Mouse (Mus musculus) CH12.LX (cell line): Measurements from ENCODE around the gene 2310039H08Rik. TPM values are rescaled to one million over a fixed set of nuclear protein-coding genes. Genes with fewer than 3 reads are reported as not detected.

Experiments used
- DNase-seq: peaks from one replicate; pipeline ENCODE4 v3.0.0-alpha.2; 2013; ENCODE audit errors: extremely low read depth
- H3K27ac ChIP-seq: 2 replicates; pipeline ENCODE4 v1.5.1; 2012; ENCODE audit warnings: low read depth, mild to moderate bottlenecking, control low read depth, moderate library complexity; ENCODE audit not compliant: insufficient read depth
- H3K27me3 ChIP-seq: replicated peaks from 2 replicates; pipeline ENCODE3; 2012; ENCODE audit warnings: inconsistent platforms
- H3K36me3 ChIP-seq, 2 experiments: replicated peaks in 1 of 2; 2 replicates each; pipeline versions ENCODE3 to v1.6.1; 2012; ENCODE audit warnings: inconsistent platforms in 1 of 2, low read length in 1 of 2, mild to moderate bottlenecking in 1 of 2, mixed read lengths in 1 of 2, moderate library complexity in 1 of 2; ENCODE audit not compliant: control insufficient read depth in 1 of 2, insufficient read depth in 1 of 2
- H3K4me1 ChIP-seq, 2 experiments: 2 replicates each; pipeline ENCODE4 v1.6.1; 2012; ENCODE audit warnings: inconsistent platforms in 1 of 2, moderate library complexity in 1 of 2; ENCODE audit not compliant: insufficient read depth in 2 of 2, control insufficient read depth in 1 of 2
- H3K4me2 ChIP-seq: 2 replicates; pipeline ENCODE4 v1.6.1; 2012; ENCODE audit warnings: low read depth, mild to moderate bottlenecking, control low read depth; ENCODE audit not compliant: poor library complexity, insufficient read depth, severe bottlenecking
- H3K4me3 ChIP-seq, 3 experiments: fragments of 150-350 bp in 1 of 3; sonication (generic) in 1 of 3; replicated peaks in 1 of 3; 2 replicates each; pipeline versions ENCODE3 to v1.5.1; 2011 to 2012; ENCODE audit warnings: low read depth in 2 of 3, low read length in 2 of 3, mild to moderate bottlenecking in 2 of 3, moderate library complexity in 2 of 3, control low read depth in 1 of 3, improper control_type of control experiment in 1 of 3, inconsistent platforms in 1 of 3, mixed read lengths in 1 of 3; ENCODE audit not compliant: poor library complexity in 1 of 3
- H3K79me2 ChIP-seq: replicated peaks from 2 replicates; pipeline ENCODE4 v1.6.1; 2012; ENCODE audit warnings: mild to moderate bottlenecking, moderate library complexity; ENCODE audit not compliant: control insufficient read depth, poor library complexity, insufficient read depth, severe bottlenecking; ENCODE audit errors: extremely low read depth
- H3K9ac ChIP-seq: 2 replicates; pipeline ENCODE4 v1.6.1; 2012; ENCODE audit warnings: low read depth, mild to moderate bottlenecking, control low read depth, moderate library complexity; ENCODE audit not compliant: insufficient read depth
- H3K9me3 ChIP-seq: replicated peaks from 2 replicates; pipeline ENCODE3; 2012; ENCODE audit warnings: low read length, inconsistent platforms, mixed read lengths
- BHLHE40 ChIP-seq: IDR thresholded peaks from 2 replicates; pipeline ENCODE4 v1.6.1; 2011; ENCODE audit warnings: mild to moderate bottlenecking, low read depth, low read length, improper control_type of control experiment
- CHD1 ChIP-seq: IDR thresholded peaks from 2 replicates; pipeline ENCODE4 v1.6.1; 2012; ENCODE audit warnings: low read depth, low read length, improper control_type of control experiment, inconsistent platforms
- CHD2 ChIP-seq: IDR thresholded peaks from 2 replicates; pipeline ENCODE4 v1.6.1; 2011; ENCODE audit warnings: low read length, improper control_type of control experiment
- CTCF ChIP-seq, 2 experiments: IDR thresholded peaks in 1 of 2; conservative IDR thresholded peaks in 1 of 2; 2 replicates each; pipeline ENCODE4 v1.5.1; 2011 to 2012; ENCODE audit warnings: low read depth in 2 of 2, low read length in 2 of 2, improper control_type of control experiment in 1 of 2, inconsistent platforms in 1 of 2, mild to moderate bottlenecking in 1 of 2, moderate library complexity in 1 of 2
- EP300 ChIP-seq: IDR thresholded peaks from 2 replicates; pipeline ENCODE4 v1.6.1; 2011; ENCODE audit warnings: low read length, improper control_type of control experiment
- GABPA ChIP-seq: IDR thresholded peaks from 2 replicates; pipeline ENCODE4 v1.6.1; 2012; ENCODE audit warnings: low read depth, low read length, improper control_type of control experiment, inconsistent platforms; ENCODE audit not compliant: insufficient replicate concordance
- IRF4 ChIP-seq: IDR thresholded peaks from 2 replicates; pipeline ENCODE4 v1.6.1; 2014; ENCODE audit warnings: low read depth, mild to moderate bottlenecking, inconsistent platforms, low read length, improper control_type of control experiment
- JUN ChIP-seq: IDR thresholded peaks from 2 replicates; pipeline ENCODE4 v1.6.1; 2011; ENCODE audit warnings: low read depth, mild to moderate bottlenecking, low read length, improper control_type of control experiment, moderate library complexity; ENCODE audit not compliant: insufficient read depth
- JUND ChIP-seq: conservative IDR thresholded peaks from 2 replicates; pipeline ENCODE4 v1.6.1; 2011; ENCODE audit warnings: low read depth, low read length, improper control_type of control experiment
- MEF2A ChIP-seq: IDR thresholded peaks from 2 replicates; pipeline ENCODE4 v1.6.1; 2014; ENCODE audit warnings: low read depth, mild to moderate bottlenecking, inconsistent platforms, low read length, improper control_type of control experiment, borderline replicate concordance
- MXI1 ChIP-seq: IDR thresholded peaks from 2 replicates; pipeline ENCODE4 v1.6.1; 2011; ENCODE audit warnings: mild to moderate bottlenecking, low read depth, low read length, improper control_type of control experiment
- MYC ChIP-seq: IDR thresholded peaks from 2 replicates; pipeline ENCODE4 v1.6.1; 2011; ENCODE audit warnings: low read depth, mild to moderate bottlenecking, improper control_type of control experiment, low read length
- NELFE ChIP-seq: IDR thresholded peaks from 2 replicates; pipeline ENCODE4 v1.6.1; 2011; ENCODE audit warnings: low read depth, low read length, improper control_type of control experiment
- NRF1 ChIP-seq: IDR thresholded peaks from 2 replicates; pipeline ENCODE4 v1.6.1; 2014; ENCODE audit warnings: low read depth, mild to moderate bottlenecking, inconsistent platforms, low read length, improper control_type of control experiment, moderate library complexity
- POLR2A ChIP-seq: IDR thresholded peaks from 2 replicates; pipeline ENCODE4 v1.6.1; 2011; ENCODE audit warnings: low read depth, mild to moderate bottlenecking, improper control_type of control experiment, low read length
- POLR2AphosphoS2 ChIP-seq: IDR thresholded peaks from 2 replicates; pipeline ENCODE4 v1.6.1; 2011; ENCODE audit warnings: low read depth, low read length, improper control_type of control experiment
- RAD21 ChIP-seq: IDR thresholded peaks from 2 replicates; pipeline ENCODE4 v1.6.1; 2011; ENCODE audit warnings: low read depth, mild to moderate bottlenecking, low read length, improper control_type of control experiment, moderate library complexity
- RCOR1 ChIP-seq: conservative IDR thresholded peaks from 2 replicates; pipeline ENCODE4 v1.6.1; 2012; ENCODE audit warnings: low read depth, mild to moderate bottlenecking, inconsistent platforms, low read length, improper control_type of control experiment
- SMC3 ChIP-seq: IDR thresholded peaks from 2 replicates; pipeline ENCODE4 v1.6.1; 2011; ENCODE audit warnings: low read depth, low read length, improper control_type of control experiment
- TBP ChIP-seq: conservative IDR thresholded peaks from 2 replicates; pipeline ENCODE4 v1.6.1; 2011; ENCODE audit warnings: low read depth, low read length, improper control_type of control experiment
- TCF12 ChIP-seq: IDR thresholded peaks from 2 replicates; pipeline ENCODE4 v1.6.1; 2014; ENCODE audit warnings: low read depth, mild to moderate bottlenecking, inconsistent platforms, low read length, improper control_type of control experiment
- UBTF ChIP-seq: IDR thresholded peaks from 2 replicates; pipeline ENCODE4 v1.6.1; 2012; ENCODE audit warnings: low read depth, mild to moderate bottlenecking, inconsistent platforms, low read length, improper control_type of control experiment, moderate library complexity
- USF1 ChIP-seq: IDR thresholded peaks from 2 replicates; pipeline ENCODE4 v1.6.1; 2014; ENCODE audit warnings: low read depth, mild to moderate bottlenecking, inconsistent platforms, low read length, improper control_type of control experiment
- USF2 ChIP-seq: conservative IDR thresholded peaks from 2 replicates; pipeline ENCODE4 v1.6.1; 2011; ENCODE audit warnings: low read depth, low read length, improper control_type of control experiment
- ZC3H11A ChIP-seq: IDR thresholded peaks from 2 replicates; pipeline ENCODE4 v1.6.1; 2012; ENCODE audit warnings: low read depth, mild to moderate bottlenecking, inconsistent platforms, low read length, improper control_type of control experiment
- ZKSCAN1 ChIP-seq: IDR thresholded peaks from 2 replicates; pipeline ENCODE4 v1.6.1; 2012; ENCODE audit warnings: low read depth, inconsistent platforms, low read length, improper control_type of control experiment, borderline replicate concordance
- ZMIZ1 ChIP-seq: IDR thresholded peaks from 2 replicates; pipeline ENCODE4 v1.6.1; 2012; ENCODE audit warnings: low read depth, mild to moderate bottlenecking, inconsistent platforms, low read length, improper control_type of control experiment
- dilution Hi-C: fragments of 300-500 bp; cut with MboI; formaldehyde crosslinking; loops from 2 replicates; pipeline ENCODE4 v1.14.3; 2020; ENCODE audit warnings: low sequenced_read_pairs; ENCODE audit not compliant: extremely low pct_unique_long_range_greater_than_20kb, extremely low pct_ligation_motif_present
- in situ Hi-C: fragments of 300-500 bp; cut with MboI; formaldehyde crosslinking; loops from 3 replicates; pipeline ENCODE4 v1.14.3; 2019; ENCODE audit warnings: low sequenced_read_pairs, low pct_ligation_motif_present, low pct_unique_long_range_greater_than_20kb, mixed read lengths
- polyA plus RNA-seq: library from polyadenylated mRNA; unstranded; fragments of >175 nt; gene quantifications from 2 replicates; pipeline ENCODE4 v1.2.1, GENCODE M21; 2012; ENCODE audit warnings: low read depth; ENCODE audit not compliant: insufficient read length
- total RNA-seq, 2 experiments: library from RNA; depleted of rRNA; stranded (reverse); fragments of 300-350 nt in 1 of 2; fragments of >200 nt in 1 of 2; gene quantifications; 2 replicates each; pipeline ENCODE4 v1.2.3; 2012 to 2014

The 2310039H08Rik gene
- total and polyA plus RNA-seq, 3 experiments: 33.3 to 79.3 (median 65.8) TPM

DNA sequence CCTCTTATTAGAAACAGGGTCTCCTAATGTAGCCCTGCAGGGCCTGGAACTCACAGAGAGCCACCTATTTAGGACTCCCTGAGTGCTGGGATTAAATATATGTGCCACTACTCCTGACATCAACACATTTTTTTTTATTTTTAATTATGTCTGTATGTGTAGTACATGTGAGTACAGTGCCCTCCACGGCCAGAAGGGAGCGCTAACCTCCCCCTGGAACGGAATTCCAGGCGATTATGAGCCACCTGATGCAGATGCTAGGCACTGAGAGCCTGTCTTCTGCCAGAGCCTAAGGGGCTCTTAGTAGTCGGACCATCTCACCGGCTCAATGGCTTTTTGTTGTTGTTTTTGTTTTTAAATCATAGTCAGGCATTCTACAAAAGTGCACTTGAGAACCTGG lies 44.4 kb upstream of the 2310039H08Rik start:
- no peak for DNase-seq
- Histone ChIP-seq H3K4me3 (no peak overlapping the region), H3K79me2 (no peaks in the 10 kb centered on the region), H3K9ac (no peak overlapping the region), H3K27ac (no peak overlapping the region), H3K36me3 (peaks cover 26 to 49% of the 10 kb centered on the region in 2 experiments), H3K4me1 (no peaks in the 10 kb centered on the region), H3K9me3 (no peaks in the 10 kb centered on the region), H3K4me2 (no peak overlapping the region), H3K27me3 (no peaks in the 10 kb centered on the region)
- dilution Hi-C loops (no loop called here), in situ Hi-C loops (no loop called here)
- peak in 1 of 2 experiments; percentile 41; a peak in 2 of 4 replicates for TF ChIP-seq CTCF (conservative IDR thresholded peaks at IDR 0.05 in 1 of 2, IDR thresholded peaks at IDR 0.05 in 1 of 2; ENCODE audit: low read depth in 2 of 2, low read length in 2 of 2)
- no peak for TF ChIP-seq ZKSCAN1
- TF ChIP-seq USF2: no peak
- TF ChIP-seq SMC3: peak; percentile 34
- TF ChIP-seq RAD21: peak; percentile 25
- TF ChIP-seq ZC3H11A: no peak
- TF ChIP-seq JUN: no peak

DNA sequence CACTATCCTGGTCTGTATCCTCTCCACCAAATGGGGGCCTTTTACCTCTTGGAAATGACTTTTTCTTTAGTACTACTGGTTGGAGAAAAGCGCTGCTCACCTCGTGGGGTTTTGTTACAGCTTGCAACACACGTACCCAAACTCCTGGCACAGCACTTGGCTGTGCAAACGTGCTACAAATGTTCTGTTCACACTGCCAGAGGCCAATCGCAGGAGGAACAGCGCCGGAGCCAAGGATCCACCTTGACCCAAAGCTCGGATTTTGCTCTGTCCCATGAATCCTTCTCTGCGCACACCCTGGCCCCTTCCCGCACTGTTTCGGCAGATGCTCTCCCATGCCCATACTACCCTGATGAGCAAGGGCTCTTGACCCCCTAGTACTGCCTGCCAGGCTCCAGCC lies 43.9 kb upstream of the 2310039H08Rik start:
- dilution Hi-C loops: no loop called here
- no peak overlapping the region for H3K4me3 ChIP-seq
- TF ChIP-seq TBP: no peak
- TF ChIP-seq JUND: no peak
- no peak for TF ChIP-seq POLR2AphosphoS2
- TF ChIP-seq MEF2A: no peak
- TF ChIP-seq USF1: no peak
- TF ChIP-seq CHD2: no peak
- no peak for TF ChIP-seq BHLHE40
- TF ChIP-seq ZMIZ1: no peak
- TF ChIP-seq UBTF: no peak
- TF ChIP-seq, all 38 proteins: peak for 0
- in situ Hi-C loops: no loop called here
- H3K9ac ChIP-seq: no peak overlapping the region
- no peaks in the 10 kb centered on the region for H3K9me3 ChIP-seq
- no peak for DNase-seq
- H3K27ac ChIP-seq: no peak overlapping the region
- peaks cover 0 to 1% of the 10 kb centered on the region in 2 experiments; a peak in 2 of 4 replicates for H3K4me1 ChIP-seq
- H3K79me2 ChIP-seq: no peaks in the 10 kb centered on the region
- H3K36me3 ChIP-seq: peaks cover 21 to 47% of the 10 kb centered on the region in 2 experiments
- no peaks in the 10 kb centered on the region for H3K27me3 ChIP-seq
- no peak overlapping the region for H3K4me2 ChIP-seq

DNA sequence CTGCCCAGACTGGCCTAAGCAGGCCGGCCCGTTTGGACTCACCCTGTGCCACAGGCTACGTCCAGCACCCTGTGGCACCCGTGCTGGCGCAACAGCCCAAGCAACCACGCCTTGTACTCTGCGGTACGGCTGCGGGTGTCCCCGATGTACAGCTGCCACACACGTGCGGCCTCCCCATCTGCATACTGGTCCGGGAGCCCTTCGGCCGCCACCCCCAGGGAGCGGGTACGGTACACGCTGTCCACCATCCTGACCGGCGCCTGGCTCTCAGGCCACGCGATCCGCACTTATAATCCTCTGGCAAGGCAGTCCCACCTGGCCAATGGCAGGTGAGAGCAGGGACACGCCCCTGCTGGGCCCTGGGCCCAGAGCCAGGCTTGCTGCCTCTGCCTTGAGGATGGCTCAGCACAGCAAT lies 43.5 kb upstream of the 2310039H08Rik start, which contains the start of gene Gnmt:
Gnmt (minus strand) TSS at position 265 of the 415 bp plus-strand sequence.
- Histone ChIP-seq H3K27me3 (no peaks in the 10 kb centered on the region), H3K27ac (no peak within 1 kb of the TSS), H3K79me2 (no peaks in the 10 kb centered on the region), H3K4me3 (no peak within 1 kb of the TSS), H3K9ac (no peak within 1 kb of the TSS), H3K4me1 (peaks cover 0 to 6% of the 10 kb centered on the region in 2 experiments; a peak in 2 of 4 replicates), H3K9me3 (no peaks in the 10 kb centered on the region), H3K36me3 (peaks cover 17 to 47% of the 10 kb centered on the region in 2 experiments), H3K4me2 (no peak within 1 kb of the TSS)
- dilution Hi-C loops (no loop called here), in situ Hi-C loops (no loop called here)
- no peak for DNase-seq
- no peak for TF ChIP-seq POLR2AphosphoS2
- TF ChIP-seq IRF4: no peak
- no peak for TF ChIP-seq RCOR1
- TF ChIP-seq EP300: no peak
- TF ChIP-seq JUND: no peak
- no peak for TF ChIP-seq CTCF (conservative IDR thresholded peaks at IDR 0.05 in 1 of 2, IDR thresholded peaks at IDR 0.05 in 1 of 2; ENCODE audit: low read depth in 2 of 2, low read length in 2 of 2)
- no peak for TF ChIP-seq UBTF
- no peak for TF ChIP-seq NELFE
- no peak for TF ChIP-seq POLR2A
- no peak for TF ChIP-seq MYC
- TF ChIP-seq NRF1: no peak
- no peak for TF ChIP-seq MXI1
- TF ChIP-seq GABPA: no peak
- TF ChIP-seq ZC3H11A: no peak
- TF ChIP-seq CHD2: no peak
- no peak for TF ChIP-seq CHD1
- TF ChIP-seq TCF12: no peak
- TF ChIP-seq SMC3: no peak
- no peak for TF ChIP-seq RAD21
